Comparison of ENCODE assay signal across 8 mouse cellular contexts in genomic region chr14:7888811-7889651, GRCm38 (mm10).
A peak's percentile ranks its signal among the peaks of the same experiment; 100 is the strongest.
DNase-seq lines count a peak whose midpoint lies in the region; ATAC-seq and TF ChIP-seq lines count a peak whose summit lies in the region.

No protein-coding gene starts in this region.

- H3K4me1 ChIP-seq in bone marrow, adult 2 months (ENCODE audit: control insufficient read depth, insufficient read depth, low read length), result no peaks in the 10 kb centered on the region; the same call in 1 of the 2 replicates
- peaks cover 22% of the 10 kb centered on the region for H3K4me1 ChIP-seq in forebrain, embryonic 14.5 days (ENCODE audit: control insufficient read depth, insufficient read depth, low read length)
- peaks cover 6% of the 10 kb centered on the region for H3K4me1 ChIP-seq in liver, embryonic 11.5 days (replicated peaks; ENCODE audit: control insufficient read depth, insufficient read depth, low read length)

- H3K27me3 ChIP-seq in forebrain, embryonic 14.5 days (replicated peaks; ENCODE audit: control insufficient read depth, insufficient read depth, low read length), result no peaks in the 10 kb centered on the region
- no peaks in the 10 kb centered on the region for H3K27me3 ChIP-seq in liver, embryonic 11.5 days (replicated peaks; ENCODE audit: control insufficient read depth, insufficient read depth, low read length)

- no peak overlapping the region for H3K4me3 ChIP-seq in bone marrow, adult 2 months (replicated peaks; ENCODE audit: control insufficient read depth, low read depth, low read length)
- H3K4me3 ChIP-seq in forebrain, embryonic 14.5 days (ENCODE audit: low read depth, low read length), result no peak overlapping the region
- no peak overlapping the region for H3K4me3 ChIP-seq in liver, embryonic 11.5 days (ENCODE audit: low read depth, low read length)

- peaks cover 64% of the 10 kb centered on the region for H3K36me3 ChIP-seq in forebrain, embryonic 14.5 days (ENCODE audit: control insufficient read depth, insufficient read depth, low read length)
- peaks cover 11% of the 10 kb centered on the region for H3K36me3 ChIP-seq in liver, embryonic 11.5 days (ENCODE audit: control insufficient read depth, insufficient read depth, low read length)

- peak overlapping the region; percentile 25; the same call in 1 of the 2 replicates for H3K4me2 ChIP-seq in forebrain, embryonic 14.5 days (ENCODE audit: low read length)
- no peak overlapping the region for H3K4me2 ChIP-seq in liver, embryonic 11.5 days

- DNase-seq in kidney, adult 9 months, result peak; percentile 15
- DNase-seq in kidney, adult 11 months, result no peak
- DNase-seq in forebrain, embryonic 14.5 days (ENCODE audit: low spot score), result peak; percentile 87
- DNase-seq in kidney, postnatal 14 days, result peak; percentile 51
- no peak for DNase-seq in liver, embryonic 11.5 days (ENCODE audit: low spot score)
- peak; percentile 59 for DNase-seq in right cerebral cortex, postnatal 25 days
- DNase-seq in retina, embryonic 14.5 days (ENCODE audit: low spot score), result no peak

- ATAC-seq in forebrain, embryonic 14.5 days, result peak; percentile 78
- no peak for ATAC-seq in liver, embryonic 11.5 days (replicated peaks; ENCODE audit: low FRiP score)

- no peak for TF ChIP-seq CTCF in bone marrow, adult 2 months (IDR thresholded peaks at IDR 0.05; ENCODE audit: control insufficient read depth, insufficient read depth, low read length)

- 25% methylated on average over 11 of the region's 11 CpGs for WGBS in bone marrow, adult 2 months
- WGBS in forebrain, embryonic 14.5 days, result 19% methylated on average over 11 of the region's 11 CpGs
- 64% methylated on average over 11 of the region's 11 CpGs for WGBS in liver, embryonic 11.5 days

- peak overlapping the region; percentile 32 for H3K9ac ChIP-seq in forebrain, embryonic 14.5 days (ENCODE audit: low read length)
- no peak overlapping the region for H3K9ac ChIP-seq in liver, embryonic 11.5 days (ENCODE audit: low read depth, low read length)

- TF ChIP-seq POLR2A in bone marrow, adult 2 months (IDR thresholded peaks at IDR 0.05; ENCODE audit: borderline replicate concordance, control insufficient read depth, low read depth, low read length), result no peak

- H3K27ac ChIP-seq in bone marrow, adult 2 months (ENCODE audit: control insufficient read depth, insufficient read depth, low read depth, low read length, poor library complexity), result 0 out of 2 replicates have a peak overlapping the region, but pooled peaks have one; percentile 17
- peak overlapping the region; percentile 87 for H3K27ac ChIP-seq in forebrain, embryonic 14.5 days (ENCODE audit: low read depth, low read length)
- H3K27ac ChIP-seq in liver, embryonic 11.5 days (ENCODE audit: low read depth, low read length), result 0 out of 2 replicates have a peak overlapping the region, but pooled peaks have one; percentile 15

- H3K9me3 ChIP-seq in forebrain, embryonic 14.5 days (replicated peaks; ENCODE audit: control insufficient read depth, low read length), result no peaks in the 10 kb centered on the region
- no peaks in the 10 kb centered on the region for H3K9me3 ChIP-seq in liver, embryonic 11.5 days (ENCODE audit: control insufficient read depth, low read length)

Comparison
In these comparisons a context has a peak if more than half of its experiments do, and no peak if none do; other contexts are left out.
1. DNase-seq: peak in kidney, adult 9 months (single experiment), forebrain, embryonic 14.5 days (single experiment), kidney, postnatal 14 days (single experiment) and right cerebral cortex, postnatal 25 days (single experiment); none in kidney, adult 11 months (single experiment), liver, embryonic 11.5 days (single experiment) and retina, embryonic 14.5 days (single experiment).
2. H3K27ac ChIP-seq: peak in every context shown above with its lines; median percentile 87 in forebrain, embryonic 14.5 days; 17 in bone marrow, adult 2 months; 15 in liver, embryonic 11.5 days.